Mouse (Mus musculus) stomach, postnatal 0 days (tissue): ENCODE measurements around the gene Zc3h6. TPM values are rescaled to one million over a fixed set of nuclear protein-coding genes. Genes with fewer than 3 reads are reported as not detected.

Experiments
- ATAC-seq: fragments of 200-750 bp; cut with Nextera tagmentation; 2 replicates; pipeline ENCODE4 v1.8.0; 2017; ENCODE audit not compliant: low FRiP score, low TSS enrichment
- DNase-seq: peaks from one replicate; pipeline ENCODE4 v3.0.0-alpha.2; 2016; ENCODE audit warnings: low spot score
- H3K27ac ChIP-seq: fragments of 300-500 bp; sonication (generic); replicated peaks from 2 replicates; pipeline ENCODE4 v1.5.1; 2014; ENCODE audit warnings: mild to moderate bottlenecking, control low read depth
- H3K27me3 ChIP-seq: fragments of 300-500 bp; sonication (generic); 2 replicates; pipeline ENCODE4 v1.6.1; 2014; ENCODE audit warnings: low read length; ENCODE audit not compliant: control insufficient read depth, insufficient read depth
- H3K36me3 ChIP-seq: fragments of 300-500 bp; sonication (generic); 2 replicates; pipeline ENCODE4 v1.6.1; 2014; ENCODE audit warnings: low read length, mixed read lengths; ENCODE audit not compliant: control insufficient read depth, insufficient read depth
- H3K4me1 ChIP-seq: fragments of 300-500 bp; sonication (generic); replicated peaks from 2 replicates; pipeline ENCODE4 v1.6.1; 2014; ENCODE audit warnings: antibody characterized with exemption; ENCODE audit not compliant: control insufficient read depth, insufficient read depth
- H3K4me2 ChIP-seq: fragments of 300-500 bp; sonication (generic); replicated peaks from 2 replicates; pipeline ENCODE4 v1.6.1; 2014; ENCODE audit warnings: low read depth, mild to moderate bottlenecking, control low read depth, moderate library complexity
- H3K4me3 ChIP-seq: fragments of 300-500 bp; sonication (generic); 2 replicates; pipeline ENCODE4 v1.5.1; 2014; ENCODE audit warnings: low read depth, low read length, control low read depth
- H3K9ac ChIP-seq: fragments of 300-500 bp; sonication (generic); 2 replicates; pipeline ENCODE4 v1.6.1; 2014; ENCODE audit warnings: mild to moderate bottlenecking, low read length, control low read depth, mixed read lengths
- H3K9me3 ChIP-seq: fragments of 300-500 bp; sonication (generic); 2 replicates; pipeline ENCODE4 v1.6.1; 2016; ENCODE audit warnings: low read length; ENCODE audit not compliant: control insufficient read depth
- CTCF ChIP-seq: IDR thresholded peaks from 2 replicates; pipeline ENCODE4 v1.5.1; 2016; ENCODE audit warnings: antibody characterized with exemption, low read depth, mild to moderate bottlenecking, moderate library complexity
- EP300 ChIP-seq: optimal IDR thresholded peaks from 2 replicates; pipeline ENCODE3; 2016; ENCODE audit warnings: antibody characterized with exemption
- WGBS: fragments of 180-500 bp; shearing (Covaris S2); extraction: QIAGEN DNeasy Blood & Tissue Kit; methylation state at CpG from one replicate; pipeline ENCODE4 v1.1.7; 2014; 5-methylcytosine and 5-hydroxymethylcytosine counted together
- polyA plus RNA-seq: library from polyadenylated mRNA; unstranded; fragments of >200 nt; fragmentation: Nextera tagmentation; extraction: Ambion mirVana; gene quantifications from 2 replicates; pipeline ENCODE4 v1.2.1, GENCODE M21; 2015

Zc3h6 gene
- polyA plus RNA-seq, 1 experiment from 2014 or later: 2.6 TPM

- Histone ChIP-seq H3K9me3 (no peaks in the 10 kb centered on the region), H3K9ac (peak within 1 kb of the TSS; percentile 98), H3K27me3 (no peaks in the 10 kb centered on the region), H3K4me2 (peak within 1 kb of the TSS; percentile 58), H3K36me3 (no peaks in the 10 kb centered on the region), H3K27ac (peak within 1 kb of the TSS; percentile 99), H3K4me1 (no peaks in the 10 kb centered on the region), H3K4me3 (peak within 1 kb of the TSS; percentile 97)
- peak; percentile 84 for ATAC-seq
- DNase-seq: peak; percentile 82
- TF ChIP-seq CTCF: no peak
- peak; percentile 49 for TF ChIP-seq EP300
- under 1% methylated on average over 61 of the region's 80 CpGs for WGBS
Observed at GRCm38 (mm10) chr2:128967661-128968441, 649 bp downstream of the Zc3h6 start, which contains the start of gene Gm10762. TSS of gene Gm10762 (minus strand) at chr2:128967725.

DNA sequence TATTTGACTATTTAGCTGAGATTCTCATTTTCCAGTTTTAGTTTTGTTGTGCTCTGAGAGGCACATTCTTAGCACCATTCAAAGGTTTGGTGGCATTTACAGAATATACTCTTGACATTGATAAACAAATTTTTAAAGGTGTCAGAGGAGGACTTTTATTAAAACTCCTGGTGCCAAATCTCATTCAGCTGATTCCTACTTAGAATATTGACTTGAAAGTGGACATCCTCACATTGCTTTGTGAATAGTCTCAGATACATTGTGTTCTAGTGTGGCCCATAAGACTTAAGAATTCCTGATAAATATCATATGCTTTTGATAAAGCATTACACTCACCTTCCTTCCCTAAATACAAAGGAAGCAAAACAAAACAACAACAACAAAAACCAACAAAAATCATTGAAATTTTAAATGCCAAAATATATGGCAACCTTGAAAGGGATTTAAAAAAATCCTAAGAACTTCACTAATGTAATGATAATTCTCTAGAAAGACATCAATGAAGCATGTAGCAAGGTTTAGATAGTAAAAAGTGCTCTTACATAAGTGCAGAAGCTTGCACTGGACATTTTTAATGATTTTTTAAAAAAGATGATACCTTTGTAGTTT is 1.4 kb downstream of the Zc3h6 start:
- peak; percentile 18 for TF ChIP-seq EP300
- TF ChIP-seq CTCF: no peak
- Histone ChIP-seq H3K4me3 (peak overlapping the region; percentile 97), H3K27ac (no peak overlapping the region), H3K9me3 (no peaks in the 10 kb centered on the region), H3K9ac (no peak overlapping the region), H3K27me3 (no peaks in the 10 kb centered on the region), H3K36me3 (no peaks in the 10 kb centered on the region), H3K4me2 (peak overlapping the region; percentile 58), H3K4me1 (no peaks in the 10 kb centered on the region)
- no peak for ATAC-seq
- no peak for DNase-seq

DNA sequence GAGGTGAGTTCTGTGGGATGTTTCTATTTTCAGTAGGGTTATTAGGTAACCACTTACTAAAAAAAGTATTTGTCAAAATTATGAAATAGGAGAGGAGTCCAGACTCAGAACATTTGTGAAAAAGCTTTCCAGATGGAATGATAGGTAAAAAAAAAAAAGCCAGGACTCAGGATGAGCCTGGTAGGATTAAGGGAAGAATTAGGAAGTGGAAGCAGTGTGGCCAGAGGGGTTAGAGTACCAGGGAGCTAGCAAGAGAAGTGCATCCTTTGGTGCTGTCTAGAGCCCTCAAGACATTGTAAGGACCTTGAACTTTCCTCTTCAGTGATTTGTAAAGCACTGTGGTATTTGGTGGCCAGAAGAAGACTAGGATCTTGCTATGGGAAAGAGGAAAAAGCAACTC is 5.1 kb downstream of the Zc3h6 start:
- H3K27me3 ChIP-seq: no peaks in the 10 kb centered on the region
- ATAC-seq (no peak), DNase-seq (no peak)
- no peaks in the 10 kb centered on the region for H3K36me3 ChIP-seq
- H3K4me3 ChIP-seq: no peak overlapping the region
- no peak overlapping the region for H3K27ac ChIP-seq
- no peak overlapping the region for H3K4me2 ChIP-seq
- H3K9ac ChIP-seq: no peak overlapping the region
- TF ChIP-seq CTCF (no peak), EP300 (no peak)
- H3K4me1 ChIP-seq: no peaks in the 10 kb centered on the region
- no peaks in the 10 kb centered on the region for H3K9me3 ChIP-seq

DNA sequence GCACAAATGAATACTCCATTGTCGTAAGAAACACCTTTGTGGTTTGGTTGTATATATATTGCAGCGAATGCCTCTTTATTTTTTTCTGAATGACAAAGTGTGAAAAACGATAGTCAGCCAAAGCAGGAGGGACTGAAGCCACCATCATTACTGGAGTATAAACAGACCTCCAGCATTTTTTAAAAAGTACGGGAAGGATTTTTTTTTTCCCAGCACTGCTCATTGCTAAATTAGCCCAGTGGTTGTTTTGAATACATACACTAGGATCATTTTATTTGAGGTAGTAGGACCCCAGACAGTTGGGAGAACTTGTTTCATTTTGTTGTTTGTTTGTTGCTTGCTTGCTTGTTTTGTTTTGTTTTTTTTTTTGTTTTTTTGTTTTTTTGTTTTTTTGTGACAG is 8.4 kb downstream of the Zc3h6 start:
- H3K27ac ChIP-seq: no peak overlapping the region
- no peak overlapping the region for H3K9ac ChIP-seq
- DNase-seq (no peak), ATAC-seq (no peak)
- no peaks in the 10 kb centered on the region for H3K4me1 ChIP-seq
- H3K4me2 ChIP-seq: no peak overlapping the region
- H3K9me3 ChIP-seq: no peaks in the 10 kb centered on the region
- H3K36me3 ChIP-seq: no peaks in the 10 kb centered on the region
- H3K4me3 ChIP-seq: no peak overlapping the region
- no peaks in the 10 kb centered on the region for H3K27me3 ChIP-seq
- no peak for TF ChIP-seq CTCF
- TF ChIP-seq EP300: no peak
- 50% methylated on average over 4 of the region's 4 CpGs for WGBS

GRCm38 (mm10) chr2:128984746-128985145 is 17.5 kb downstream of the Zc3h6 start:
- DNase-seq (no peak), ATAC-seq (no peak)
- Histone ChIP-seq H3K4me2 (no peak overlapping the region), H3K36me3 (no peaks in the 10 kb centered on the region), H3K9ac (no peak overlapping the region), H3K9me3 (no peaks in the 10 kb centered on the region), H3K4me1 (no peaks in the 10 kb centered on the region), H3K27me3 (no peaks in the 10 kb centered on the region), H3K27ac (no peak overlapping the region), H3K4me3 (no peak overlapping the region)
- WGBS: 58% methylated on average over 3 of the region's 3 CpGs
- TF ChIP-seq EP300 (no peak), CTCF (no peak)

DNA sequence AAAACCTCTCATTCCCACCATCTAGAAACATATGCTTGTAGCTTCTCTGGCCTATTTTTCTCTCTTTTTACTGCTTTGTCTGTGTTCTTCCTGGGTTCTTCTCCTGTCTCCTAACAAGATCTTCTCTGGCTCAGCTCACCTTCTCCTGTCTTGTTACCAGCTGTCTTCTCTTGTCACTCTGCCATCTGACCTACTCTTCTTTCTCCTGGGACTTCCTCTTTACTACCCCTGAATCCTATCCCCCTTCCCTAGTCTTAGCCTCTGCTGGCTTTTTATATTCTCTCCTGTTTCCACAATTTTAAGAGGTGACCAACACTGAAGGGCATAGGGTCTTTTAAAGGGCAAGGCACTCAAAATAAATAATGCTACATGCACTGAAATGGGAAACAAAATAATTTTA is 37.7 kb downstream of the Zc3h6 start:
- Histone ChIP-seq H3K4me3 (no peak overlapping the region), H3K27ac (no peak overlapping the region), H3K4me2 (no peak overlapping the region), H3K4me1 (no peaks in the 10 kb centered on the region), H3K9me3 (no peaks in the 10 kb centered on the region), H3K36me3 (no peaks in the 10 kb centered on the region), H3K9ac (no peak overlapping the region), H3K27me3 (no peaks in the 10 kb centered on the region)
- no peak for TF ChIP-seq EP300
- TF ChIP-seq CTCF: no peak
- DNase-seq: no peak
- ATAC-seq: no peak
